8 mouse cellular contexts compared by ENCODE assay signal in the genomic region with DNA sequence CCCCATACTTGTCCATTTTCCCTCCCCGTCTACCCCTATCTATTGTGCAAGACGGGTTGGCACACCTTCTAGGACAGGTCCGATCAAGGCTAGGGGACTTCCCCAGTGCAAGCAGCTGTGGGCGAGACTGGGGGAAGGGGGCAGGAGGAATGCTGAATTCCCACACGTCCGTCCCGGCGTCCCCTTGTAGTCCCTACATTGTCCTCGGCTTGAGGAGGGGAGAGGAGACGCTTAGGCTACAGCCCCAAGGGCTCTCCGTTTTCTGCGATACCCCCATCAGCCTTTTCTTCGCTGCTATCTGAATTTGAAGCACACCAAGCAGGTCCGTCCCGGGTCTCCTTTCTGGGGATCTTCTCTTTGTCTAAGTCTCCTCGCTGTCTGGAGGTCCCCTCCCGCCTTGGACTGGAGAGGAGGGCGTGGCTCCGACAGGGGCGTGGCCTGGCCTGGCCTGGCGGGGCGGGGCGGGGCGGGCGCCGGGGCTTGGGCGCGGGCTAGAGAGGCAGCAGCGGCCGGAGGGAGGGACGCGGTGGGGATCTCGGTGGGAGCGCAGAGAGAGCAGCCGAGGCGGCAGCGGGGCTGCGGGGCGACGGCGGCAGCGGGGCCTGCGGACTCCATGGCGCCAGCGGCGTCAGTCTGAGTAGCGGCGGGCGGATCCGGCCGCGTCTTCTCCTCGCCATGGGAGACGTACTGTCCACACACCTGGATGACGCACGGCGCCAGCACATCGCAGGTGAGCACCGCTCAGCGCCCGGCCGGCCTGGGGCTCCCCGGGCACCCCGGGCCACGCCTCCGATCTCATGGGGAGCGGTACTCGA. TPM values are rescaled to one million over a fixed set of nuclear protein-coding genes. Genes with fewer than 3 reads are reported as not detected.
A peak's percentile ranks its signal among the peaks of the same experiment; 100 is the strongest.
DNase-seq lines count a peak whose midpoint lies in the region; ATAC-seq lines count a peak whose summit lies in the region.

A gene (plus strand): TSS at position 440 of the 815 bp plus-strand sequence.

- intact Hi-C loops in gastrocnemius, postnatal 36 days (cut with DNase I), result no loop called here
- intact Hi-C loops in left cerebral cortex, postnatal 14 days (cut with DNase I), result loop anchor here (5.0 kb wide), 1 partner anchor 36 kb away; no protein-coding TSS in a partner anchor

- ATAC-seq in inflammation-experienced regulatory T-cells, adult 6 months, result peak; percentile 66
- peak; percentile 77 for ATAC-seq in megakaryocyte progenitor cell, adult 5-6 weeks (replicated peaks; ENCODE audit: poor library complexity)

- peak; percentile 94 for DNase-seq in adrenal gland, postnatal 10 days
- peak; percentile 94 for DNase-seq in embryo, embryonic 11 days
- peak; percentile 79 to 85 for DNase-seq in gastrocnemius, postnatal 36 days
- peak in 1 of 2 experiments; percentile 69 for DNase-seq in left cerebral cortex, postnatal 14 days (ENCODE audit: low spot score in 2 of 2)
- DNase-seq in right cerebral cortex, postnatal 14 days, result peak; percentile 66
- peak; percentile 82 to 88 for DNase-seq in urinary bladder, postnatal 36 days (ENCODE audit: low spot score in 2 of 2)

RNA-seq across cellular contexts. Expression of the gene that starts here (rescaled TPM):
- 10 to 100 TPM; 28.9 to 30.7 TPM for total RNA-seq in adrenal gland, postnatal 10 days (2021)
- 1 to 10 TPM; 5.5 to 7.7 TPM for total RNA-seq in gastrocnemius, postnatal 36 days (2021)
- 1 to 10 TPM in 1 of 3 experiments, under 1 TPM in 2; 0.15 to 3.2 (median 0.90) TPM for polyA plus RNA-seq in inflammation-experienced regulatory T-cells, adult 6 months (2017; shearing (Covaris generic))
- 10 to 100 TPM; 20.0 to 21.0 TPM for total RNA-seq in left cerebral cortex, postnatal 14 days (2021)
- 3.3 and 3.5 TPM in 2 replicates for total RNA-seq in megakaryocyte progenitor cell, adult 5-6 weeks (2015)
- total RNA-seq in megakaryocyte progenitor cell, adult 5-6 weeks (2017), result 6.5 and 6.8 TPM in 2 replicates
